Mouse (Mus musculus) embryonic facial prominence, embryonic 15.5 days (tissue): Measurements from ENCODE around the gene Hist1h2bf. TPM values are rescaled to one million over a fixed set of nuclear protein-coding genes. Genes with fewer than 3 reads are reported as not detected.
"Not testable (repeated sequence)": the region's sequence is repeated elsewhere in the genome, so short reads cannot be mapped to it uniquely, and the experiment has no call there.

Experiments
- ATAC-seq: fragments of 200-750 bp; cut with Nextera tagmentation; 2 replicates; pipeline ENCODE4 v1.8.0; 2017; ENCODE audit warnings: low read depth, moderate TSS enrichment; ENCODE audit not compliant: insufficient number of reproducible peaks, low FRiP score, low TSS enrichment
- H3K27ac ChIP-seq: fragments of 300-500 bp; sonication (generic); replicated peaks from 2 replicates; pipeline ENCODE4 v1.5.1; 2015; ENCODE audit warnings: mild to moderate bottlenecking, inconsistent platforms
- H3K27me3 ChIP-seq: fragments of 300-500 bp; sonication (generic); 2 replicates; pipeline ENCODE4 v1.6.1; 2015; ENCODE audit warnings: inconsistent platforms
- H3K36me3 ChIP-seq: fragments of 300-500 bp; sonication (generic); 2 replicates; pipeline ENCODE4 v1.6.1; 2015; ENCODE audit warnings: mild to moderate bottlenecking, inconsistent platforms
- H3K4me1 ChIP-seq: fragments of 300-500 bp; sonication (generic); 2 replicates; pipeline ENCODE4 v1.6.1; 2015; ENCODE audit warnings: inconsistent platforms
- H3K4me2 ChIP-seq: fragments of 300-500 bp; sonication (generic); replicated peaks from 2 replicates; pipeline ENCODE4 v1.6.1; 2015; ENCODE audit warnings: mild to moderate bottlenecking, inconsistent platforms
- H3K4me3 ChIP-seq: fragments of 300-500 bp; sonication (generic); replicated peaks from 2 replicates; pipeline ENCODE4 v1.5.1; 2015; ENCODE audit warnings: mild to moderate bottlenecking, inconsistent platforms
- H3K9ac ChIP-seq: fragments of 300-500 bp; sonication (generic); 2 replicates; pipeline ENCODE4 v1.6.1; 2015; ENCODE audit warnings: inconsistent platforms
- H3K9me3 ChIP-seq: fragments of 300-500 bp; sonication (generic); replicated peaks from 2 replicates; pipeline ENCODE4 v1.6.1; 2016; ENCODE audit warnings: inconsistent platforms
- WGBS: fragments of 180-500 bp; shearing (Covaris S2); methylation state at CpG from one replicate; pipeline ENCODE4 v1.1.7; 2015; 5-methylcytosine and 5-hydroxymethylcytosine counted together
- polyA plus RNA-seq: library from polyadenylated mRNA; unstranded; fragments of >200 nt; fragmentation: Nextera tagmentation; extraction: Ambion mirVana; gene quantifications from 2 replicates; pipeline ENCODE4 v1.2.1, GENCODE M21; 2015

The Hist1h2bf gene
- polyA plus RNA-seq: 2.8 and 3.7 TPM in 2 replicates

DNA sequence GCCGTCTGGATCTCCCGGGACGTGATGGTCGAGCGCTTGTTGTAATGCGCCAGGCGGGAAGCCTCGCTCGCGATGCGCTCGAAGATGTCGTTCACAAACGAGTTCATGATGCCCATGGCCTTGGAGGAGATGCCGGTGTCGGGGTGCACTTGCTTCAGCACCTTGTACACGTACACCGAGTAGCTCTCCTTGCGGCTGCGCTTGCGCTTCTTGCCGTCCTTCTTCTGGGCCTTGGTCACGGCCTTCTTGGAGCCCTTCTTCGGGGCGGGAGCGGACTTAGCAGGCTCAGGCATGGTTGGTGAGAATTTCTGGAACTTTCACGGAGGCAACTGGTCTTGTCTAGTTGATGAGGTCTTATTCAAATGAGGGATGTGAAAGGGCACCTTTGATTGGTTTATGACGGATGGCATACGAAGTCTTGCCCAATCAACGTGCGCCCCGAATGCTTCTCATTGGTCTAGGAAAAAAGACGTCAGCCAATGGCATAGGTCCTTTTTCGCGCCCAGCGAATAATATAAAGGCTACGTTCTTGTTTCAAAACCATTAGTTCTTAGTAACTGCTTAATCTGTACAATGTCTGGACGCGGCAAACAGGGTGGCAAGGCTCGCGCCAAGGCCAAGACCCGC is at the start of gene Hist1h2bf, which contains the start of gene Hist1h2ad:
Hist1h2bf (minus strand) TSS at position 299 of the 627 bp plus-strand sequence.
Hist1h2ad (plus strand) TSS at position 484 of the 627 bp plus-strand sequence.
- not testable (repeated sequence) for H3K36me3 ChIP-seq, H3K27me3 ChIP-seq, H3K9me3 ChIP-seq
- Histone ChIP-seq H3K27ac (peak within 1 kb of the TSS; percentile 96), H3K4me1 (peaks cover 29% of the 10 kb centered on the region), H3K4me2 (peak within 1 kb of the TSS; percentile 67), H3K9ac (peak within 1 kb of the TSS; percentile 40), H3K4me3 (peak within 1 kb of the TSS; percentile 49)
- ATAC-seq: peak; percentile 90
- WGBS: under 1% methylated on average over 42 of the region's 42 CpGs

DNA sequence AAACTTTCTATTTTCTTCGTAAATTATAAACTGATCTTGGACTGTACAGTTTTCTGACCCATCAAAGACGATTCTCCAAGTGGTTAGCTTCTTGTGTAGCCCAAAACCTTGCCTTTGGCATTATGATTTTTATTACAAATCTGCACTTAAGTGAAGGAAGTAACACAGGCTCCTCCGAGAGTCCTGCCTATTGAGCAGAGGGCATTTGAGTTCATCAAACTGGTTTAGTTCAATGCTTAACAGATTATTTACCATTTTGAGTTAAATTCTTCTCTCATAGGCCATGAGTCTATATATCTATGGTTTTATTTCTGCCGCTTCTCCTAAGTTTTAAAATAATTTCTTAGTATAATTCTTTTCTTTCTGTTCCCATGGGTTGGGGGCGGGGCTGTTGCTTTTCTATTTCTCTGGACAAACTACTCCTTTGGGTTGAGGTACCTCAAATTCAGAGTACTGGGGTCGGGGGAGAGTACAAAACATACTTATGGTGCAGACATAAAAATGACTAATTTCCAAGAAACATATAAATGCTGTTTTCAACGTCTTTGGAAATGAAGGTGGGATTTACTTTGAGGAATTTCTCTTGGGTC is 49.0 kb upstream of the Hist1h2bf start:
- Histone ChIP-seq H3K9me3 (no peaks in the 10 kb centered on the region), H3K27me3 (no peaks in the 10 kb centered on the region), H3K4me2 (peak overlapping the region; percentile 86), H3K9ac (no peak overlapping the region), H3K27ac (peak overlapping the region; percentile 98), H3K4me3 (peak overlapping the region; percentile 54), H3K36me3 (no peaks in the 10 kb centered on the region), H3K4me1 (peaks cover 10% of the 10 kb centered on the region)
- ATAC-seq: no peak
- WGBS: 26% methylated on average over 7 of the region's 7 CpGs

DNA sequence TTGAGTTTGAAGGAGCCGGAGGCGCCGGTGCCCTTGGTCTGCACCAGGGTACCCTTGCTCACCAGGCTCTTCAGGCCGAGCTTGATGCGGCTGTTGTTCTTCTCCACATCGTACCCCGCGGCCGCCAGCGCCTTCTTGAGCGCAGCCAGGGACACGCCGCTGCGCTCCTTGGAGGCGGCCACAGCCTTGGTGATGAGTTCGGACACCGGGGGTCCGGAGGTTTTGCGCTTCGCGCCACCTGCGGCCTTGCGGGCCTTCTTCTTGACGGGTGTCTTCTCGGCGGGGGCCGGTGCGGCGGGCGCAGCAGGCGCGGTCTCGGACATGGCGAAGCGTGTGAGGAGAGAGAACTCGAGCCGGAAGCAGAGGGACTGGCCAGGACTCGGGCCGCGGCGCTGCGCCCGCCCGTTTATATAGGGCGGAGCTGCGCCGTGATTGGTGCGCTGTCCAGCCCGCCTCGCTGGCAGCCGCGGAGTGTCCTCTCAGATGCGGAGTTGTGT is 48.2 kb upstream of the Hist1h2bf start, which contains the start of gene Hist1h1e:
Hist1h1e (minus strand) TSS at position 384 of the 497 bp plus-strand sequence.
- ATAC-seq: peak; percentile 92
- Histone ChIP-seq H3K4me2 (peak within 1 kb of the TSS; percentile 86), H3K4me3 (peak within 1 kb of the TSS; percentile 54), H3K9ac (peak within 1 kb of the TSS; percentile 83), H3K27ac (peak within 1 kb of the TSS; percentile 98)
- not testable (repeated sequence) for H3K36me3 ChIP-seq, H3K27me3 ChIP-seq, H3K4me1 ChIP-seq, H3K9me3 ChIP-seq
- WGBS: under 1% methylated on average over 50 of the region's 53 CpGs

DNA sequence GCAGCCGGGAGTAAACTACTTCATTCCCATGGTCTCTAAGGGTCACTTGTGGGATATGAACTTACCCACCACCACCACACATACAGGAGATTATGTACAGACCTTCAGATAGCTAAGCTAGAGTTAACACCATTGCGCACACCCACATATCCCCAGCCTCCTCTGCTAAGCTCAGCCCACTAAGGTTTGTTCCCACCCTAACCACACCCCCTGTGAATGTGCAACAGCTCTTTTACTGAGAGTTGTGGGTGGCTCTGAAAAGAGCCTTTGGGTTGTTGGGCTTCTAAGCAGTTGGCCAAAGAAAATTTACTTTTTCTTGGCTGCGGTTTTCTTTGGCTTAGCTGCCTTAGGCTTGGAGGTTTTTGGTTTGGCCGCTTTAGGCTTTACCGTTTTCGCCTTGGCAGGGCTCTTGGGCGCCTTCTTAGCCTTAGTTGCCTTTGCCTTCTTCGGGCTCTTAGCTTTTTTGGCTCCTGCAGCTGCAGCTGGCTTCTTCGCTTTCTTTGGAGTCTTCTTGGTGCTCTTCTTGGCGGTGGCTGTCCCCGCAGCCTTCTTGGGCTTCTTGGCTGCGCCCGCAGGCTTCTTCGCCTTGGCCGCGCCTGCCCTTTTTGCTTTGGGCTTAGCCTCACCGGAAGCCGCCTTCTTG is 47.7 kb upstream of the Hist1h2bf start:
- peak overlapping the region; percentile 83 for H3K9ac ChIP-seq
- ATAC-seq: peak; percentile 89
- H3K4me1 ChIP-seq: peaks cover 10% of the 10 kb centered on the region
- no peaks in the 10 kb centered on the region for H3K9me3 ChIP-seq
- H3K4me2 ChIP-seq: peak overlapping the region; percentile 86
- H3K36me3 ChIP-seq: no peaks in the 10 kb centered on the region
- WGBS: under 1% methylated on average over 18 of the region's 18 CpGs
- no peaks in the 10 kb centered on the region for H3K27me3 ChIP-seq
- H3K4me3 ChIP-seq: peak overlapping the region; percentile 54
- H3K27ac ChIP-seq: peak overlapping the region; percentile 98

DNA sequence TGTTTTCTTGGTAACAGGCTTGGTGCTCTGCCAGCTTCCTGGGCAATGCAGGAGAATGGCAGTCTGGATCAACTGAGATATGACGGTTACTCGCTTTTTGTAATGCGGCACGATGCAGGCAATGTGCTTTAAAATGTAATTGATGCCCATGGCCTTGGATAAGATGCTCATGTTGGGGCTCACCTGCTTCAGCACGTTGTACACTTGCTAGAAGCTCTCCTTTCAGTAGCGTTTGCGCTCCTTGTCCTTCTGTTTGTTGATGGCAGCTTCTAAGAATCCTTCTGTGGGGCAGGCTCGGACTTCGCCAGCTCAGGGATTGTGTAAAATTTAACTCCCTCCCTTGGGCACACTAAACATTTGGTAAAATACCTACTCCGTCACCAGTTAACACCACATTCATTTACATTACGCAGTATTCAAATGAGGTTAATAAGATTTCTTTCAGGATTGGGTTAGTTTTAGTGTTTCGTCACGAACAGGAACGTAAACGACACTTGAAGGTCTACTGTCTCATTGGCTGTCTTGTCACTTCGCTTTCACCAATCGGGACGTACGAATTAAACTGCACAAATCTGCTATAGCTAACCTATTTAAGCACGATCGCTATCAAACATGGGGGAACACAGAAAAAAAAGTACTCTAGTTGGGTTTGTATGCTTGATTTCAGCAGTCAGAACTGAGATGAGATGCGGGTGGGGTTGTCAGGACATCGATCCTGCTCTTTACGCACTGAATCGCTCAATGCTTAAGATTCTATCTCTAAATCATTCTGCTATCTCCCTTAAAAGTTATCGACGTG is 46.9 kb upstream of the Hist1h2bf start, which contains the start of gene Hist1h2be:
Hist1h2be (minus strand) TSS at position 392 of the 799 bp plus-strand sequence.
- no peaks in the 10 kb centered on the region for H3K27me3 ChIP-seq
- peak within 1 kb of the TSS; percentile 83 for H3K9ac ChIP-seq
- peak within 1 kb of the TSS; percentile 54 for H3K4me3 ChIP-seq
- H3K9me3 ChIP-seq: no peaks in the 10 kb centered on the region
- peak within 1 kb of the TSS; percentile 86 for H3K4me2 ChIP-seq
- under 1% methylated on average over 27 of the region's 27 CpGs for WGBS
- peak within 1 kb of the TSS; percentile 98 for H3K27ac ChIP-seq
- H3K4me1 ChIP-seq: peaks cover 10% of the 10 kb centered on the region
- H3K36me3 ChIP-seq: no peaks in the 10 kb centered on the region
- peak; percentile 88 for ATAC-seq

DNA sequence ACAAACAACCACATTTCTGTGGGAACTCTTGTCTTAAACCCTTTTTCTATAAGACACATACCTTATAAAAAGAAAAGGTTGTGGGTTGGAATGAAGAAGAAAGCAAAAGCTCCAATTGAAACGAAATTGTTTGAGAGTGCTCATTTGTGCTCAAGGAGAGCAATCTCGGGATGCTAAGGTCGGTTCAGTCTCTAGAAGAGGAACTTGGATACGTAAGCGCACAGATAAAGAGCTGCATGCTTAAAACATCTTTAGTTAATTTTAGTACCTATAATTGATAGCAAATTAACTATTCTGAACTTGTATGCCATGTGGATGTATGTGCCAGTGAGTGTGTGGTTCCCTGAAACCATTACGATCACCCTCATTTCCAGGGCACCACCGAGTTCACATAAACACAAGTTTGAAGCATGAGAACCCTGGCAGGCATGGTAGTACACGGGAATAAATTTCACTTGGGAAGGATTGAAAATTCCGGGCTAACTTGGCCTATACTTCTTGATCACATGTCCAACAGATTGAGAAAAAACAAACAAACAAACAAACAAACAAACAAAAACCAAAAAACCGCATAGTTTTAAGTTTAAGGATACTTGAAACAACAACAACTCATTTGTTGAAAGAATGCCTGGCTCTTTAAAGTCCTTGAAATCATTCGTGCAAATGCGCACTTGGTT is 46.2 kb upstream of the Hist1h2bf start:
- WGBS: 38% methylated on average over 12 of the region's 12 CpGs
- H3K27ac ChIP-seq: peak overlapping the region; percentile 98
- no peak for ATAC-seq
- no peaks in the 10 kb centered on the region for H3K27me3 ChIP-seq
- peak overlapping the region; percentile 50 for H3K9ac ChIP-seq
- peak overlapping the region; percentile 86 for H3K4me2 ChIP-seq
- peak overlapping the region; percentile 54 for H3K4me3 ChIP-seq
- H3K4me1 ChIP-seq: peaks cover 10% of the 10 kb centered on the region
- H3K9me3 ChIP-seq: no peaks in the 10 kb centered on the region
- no peaks in the 10 kb centered on the region for H3K36me3 ChIP-seq

DNA sequence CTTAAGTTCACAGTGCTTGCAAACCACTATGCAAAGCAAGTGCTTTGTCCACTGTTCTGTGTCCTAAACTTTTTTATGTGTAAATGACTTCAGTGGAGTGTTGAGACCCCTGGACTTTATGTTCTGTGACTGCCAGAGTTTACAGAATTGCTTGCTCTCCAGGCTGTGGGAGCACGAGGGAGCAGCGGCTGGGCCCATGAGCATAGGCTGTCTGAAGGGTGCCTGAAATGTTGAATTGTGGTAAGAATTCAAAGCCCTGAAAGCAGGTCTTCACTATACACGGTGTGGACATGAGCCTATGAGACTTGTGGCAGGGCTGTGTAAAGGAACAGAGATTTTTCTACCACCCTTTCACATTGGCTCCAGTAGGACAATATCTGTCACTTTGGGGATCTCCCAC is 37.6 kb upstream of the Hist1h2bf start:
- 85% methylated on average over 3 of the region's 3 CpGs for WGBS

DNA sequence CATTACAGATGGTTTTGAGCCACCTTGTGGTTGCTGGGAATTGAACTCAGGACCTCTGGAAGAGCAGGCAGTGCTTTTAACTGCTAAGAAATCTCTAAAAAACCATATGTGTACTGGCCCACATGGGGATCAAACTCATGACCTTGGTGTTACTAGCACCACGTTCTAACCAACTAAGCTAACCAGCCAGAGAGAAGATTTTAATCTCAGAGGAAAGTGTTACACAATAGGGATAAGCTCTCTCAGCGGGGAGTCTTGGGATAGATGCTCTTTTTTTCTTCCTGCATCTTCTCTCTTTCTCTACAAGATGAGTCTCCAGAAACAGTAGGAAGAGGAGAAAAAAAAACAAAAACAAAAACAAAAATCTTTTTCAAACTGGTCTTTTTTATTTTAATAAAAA is 36.4 kb upstream of the Hist1h2bf start:
- Histone ChIP-seq H3K36me3 (no peaks in the 10 kb centered on the region), H3K4me3 (no peak overlapping the region), H3K9me3 (no peaks in the 10 kb centered on the region), H3K27me3 (no peaks in the 10 kb centered on the region), H3K4me2 (no peak overlapping the region), H3K4me1 (no peaks in the 10 kb centered on the region), H3K27ac (no peak overlapping the region), H3K9ac (no peak overlapping the region)
- no peak for ATAC-seq
- WGBS: 59% methylated on average over 2 of the region's 2 CpGs

More for the DNA sequence above, 37.6 kb upstream of the Hist1h2bf start:
- Histone ChIP-seq H3K4me2 (no peak overlapping the region), H3K9ac (no peak overlapping the region), H3K27me3 (no peaks in the 10 kb centered on the region), H3K27ac (no peak overlapping the region), H3K4me1 (no peaks in the 10 kb centered on the region), H3K36me3 (no peaks in the 10 kb centered on the region), H3K4me3 (no peak overlapping the region), H3K9me3 (no peaks in the 10 kb centered on the region)
- no peak for ATAC-seq

DNA sequence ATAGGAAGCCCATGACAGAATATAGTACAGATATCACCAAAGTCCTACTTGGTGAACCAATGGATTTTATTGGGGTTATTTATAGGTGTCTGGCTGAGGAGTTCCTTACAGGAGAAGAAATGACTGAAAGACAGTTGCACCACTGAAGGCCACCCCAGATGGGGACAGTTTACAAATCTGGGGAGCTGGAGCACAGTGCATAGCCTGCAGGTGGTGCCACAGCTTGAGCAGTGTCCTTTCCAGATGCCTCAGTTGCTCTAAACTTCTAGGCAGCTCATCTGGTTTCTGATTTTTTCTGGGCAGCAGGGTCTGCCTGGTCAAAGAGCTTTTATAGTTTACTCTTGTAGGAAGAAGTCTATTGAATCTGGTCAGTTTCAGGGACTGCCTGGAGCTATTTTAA is 35.8 kb upstream of the Hist1h2bf start:
- Histone ChIP-seq H3K4me1 (no peaks in the 10 kb centered on the region), H3K36me3 (no peaks in the 10 kb centered on the region), H3K27me3 (no peaks in the 10 kb centered on the region), H3K4me3 (no peak overlapping the region), H3K27ac (no peak overlapping the region), H3K9me3 (no peaks in the 10 kb centered on the region), H3K9ac (no peak overlapping the region), H3K4me2 (no peak overlapping the region)
- no peak for ATAC-seq

DNA sequence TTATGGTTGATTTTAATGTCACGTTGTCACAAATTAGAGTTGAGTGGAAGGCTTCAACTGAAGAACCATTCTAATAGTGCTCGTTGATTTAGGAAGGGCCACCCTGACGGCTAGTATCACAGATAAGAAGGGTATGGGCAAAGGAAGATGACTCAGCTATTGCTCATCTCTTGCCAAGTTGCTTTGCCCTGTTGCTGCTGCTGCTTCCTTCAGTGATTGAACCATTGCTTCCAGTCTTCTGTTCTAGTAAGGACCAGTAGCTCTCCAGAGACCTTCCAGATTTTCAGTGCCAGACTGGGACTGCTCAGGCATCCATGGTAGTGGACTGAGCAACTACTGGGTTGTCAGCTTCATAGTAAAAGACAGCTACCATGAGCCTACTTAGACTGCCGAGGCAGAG is 35.2 kb upstream of the Hist1h2bf start:
- H3K27ac ChIP-seq: no peak overlapping the region
- no peak for ATAC-seq
- no peak overlapping the region for H3K9ac ChIP-seq
- 84% methylated on average over 4 of the region's 4 CpGs for WGBS
- H3K9me3 ChIP-seq: no peaks in the 10 kb centered on the region
- H3K4me1 ChIP-seq: no peaks in the 10 kb centered on the region
- H3K4me3 ChIP-seq: no peak overlapping the region
- no peak overlapping the region for H3K4me2 ChIP-seq
- H3K27me3 ChIP-seq: no peaks in the 10 kb centered on the region
- H3K36me3 ChIP-seq: no peaks in the 10 kb centered on the region
